Mouse (Mus musculus) heart, embryonic 12.5 days (tissue): ENCODE results near the gene Ubxn11. TPM values are rescaled to one million over a fixed set of nuclear protein-coding genes. Genes with fewer than 3 reads are reported as not detected.

Experiments
- ATAC-seq: fragments of 200-750 bp; cut with Nextera tagmentation; 2 replicates; pipeline ENCODE4 v1.8.0; 2017; ENCODE audit warnings: moderate TSS enrichment, moderate library complexity; ENCODE audit not compliant: insufficient number of reproducible peaks, low FRiP score
- H3K27ac ChIP-seq: fragments of 300-500 bp; sonication (generic); 2 replicates; pipeline ENCODE4 v1.5.1; 2016; ENCODE audit warnings: mild to moderate bottlenecking, moderate library complexity; ENCODE audit not compliant: poor library complexity, severe bottlenecking
- H3K27me3 ChIP-seq: fragments of 300-500 bp; sonication (generic); replicated peaks from 2 replicates; pipeline ENCODE4 v1.6.1; 2016; ENCODE audit warnings: mild to moderate bottlenecking, moderate library complexity
- H3K36me3 ChIP-seq: fragments of 300-500 bp; sonication (generic); 2 replicates; pipeline ENCODE4 v1.6.1; 2016; ENCODE audit warnings: mild to moderate bottlenecking, moderate library complexity
- H3K4me1 ChIP-seq: fragments of 300-500 bp; sonication (generic); replicated peaks from 2 replicates; pipeline ENCODE4 v1.6.1; 2016; ENCODE audit warnings: mild to moderate bottlenecking
- H3K4me2 ChIP-seq: fragments of 300-500 bp; sonication (generic); 2 replicates; pipeline ENCODE4 v1.6.1; 2016; ENCODE audit warnings: mild to moderate bottlenecking, moderate library complexity
- H3K4me3 ChIP-seq: fragments of 300-500 bp; sonication (generic); 2 replicates; pipeline ENCODE4 v1.5.1; 2016; ENCODE audit warnings: mild to moderate bottlenecking
- H3K9ac ChIP-seq: fragments of 300-500 bp; sonication (generic); 2 replicates; pipeline ENCODE4 v1.6.1; 2016; ENCODE audit warnings: mild to moderate bottlenecking, moderate library complexity
- H3K9me3 ChIP-seq: fragments of 300-500 bp; sonication (generic); replicated peaks from 2 replicates; pipeline ENCODE4 v1.6.1; 2016; ENCODE audit warnings: mild to moderate bottlenecking, moderate library complexity
- WGBS: fragments of 180-500 bp; shearing (Covaris S2); methylation state at CpG from one replicate; pipeline ENCODE4 v1.1.7; 2016; 5-methylcytosine and 5-hydroxymethylcytosine counted together
- polyA plus RNA-seq: library from polyadenylated mRNA; unstranded; fragments of >200 nt; fragmentation: Nextera tagmentation; extraction: Ambion mirVana; gene quantifications from 2 replicates; pipeline ENCODE4 v1.2.1, GENCODE M21; 2016

Gene Ubxn11
- polyA plus RNA-seq, 1 experiment from 2014 or later = 2.7 TPM

- H3K27me3 ChIP-seq = peaks cover 41% of the 10 kb centered on the region
- H3K4me3 ChIP-seq = no peak overlapping the region
- no peak overlapping the region for H3K27ac ChIP-seq
- H3K36me3 ChIP-seq = no peaks in the 10 kb centered on the region
- no peak overlapping the region for H3K9ac ChIP-seq
- ATAC-seq = no peak
- H3K9me3 ChIP-seq = no peaks in the 10 kb centered on the region
- no peak overlapping the region for H3K4me2 ChIP-seq
- H3K4me1 ChIP-seq = peaks cover 8% of the 10 kb centered on the region; the same call in 1 of the 2 replicates
- WGBS = 75% methylated on average over 7 of the region's 7 CpGs
These were observed 34.4 kb upstream of the Ubxn11 start for GRCm38 (mm10) chr4:134067833-134068544.

DNA sequence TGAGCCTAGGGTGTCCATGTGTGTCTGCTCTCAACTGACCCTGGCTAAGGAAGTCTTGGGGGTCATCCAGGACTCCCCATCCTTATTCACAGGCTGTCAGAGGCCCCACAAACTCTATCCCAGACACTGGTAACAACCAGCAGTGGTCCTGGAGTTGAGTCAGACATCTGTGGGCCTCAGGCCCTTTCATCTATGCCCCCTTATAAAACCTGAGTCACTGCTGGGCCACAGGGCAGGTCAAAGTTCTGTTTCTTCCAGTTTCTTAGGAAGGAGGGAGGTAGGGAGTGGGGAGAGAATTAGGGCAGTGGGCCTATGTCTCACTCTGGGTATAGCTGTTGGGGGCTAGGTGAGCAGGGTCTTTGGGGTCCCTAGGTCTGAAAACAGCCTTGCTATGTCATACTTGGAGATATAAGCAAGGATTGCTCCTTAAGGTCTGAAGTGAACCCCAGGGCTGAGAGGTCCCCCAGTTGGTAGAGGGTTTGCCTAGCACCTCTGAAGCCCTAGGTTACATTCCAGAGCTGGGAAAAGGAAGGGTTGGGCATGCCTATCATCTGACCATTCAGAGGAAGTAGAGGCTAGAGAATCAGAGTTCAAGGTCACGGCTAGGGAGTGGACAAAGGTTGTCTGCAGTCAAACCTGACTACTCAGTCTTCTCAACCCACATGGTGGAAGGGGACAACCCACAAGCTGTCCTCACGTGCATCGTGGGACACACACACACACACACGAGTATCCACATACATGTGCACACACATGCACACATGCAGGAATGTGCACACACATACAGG is 33.4 kb upstream of the Ubxn11 start:
- ATAC-seq = no peak
- Histone ChIP-seq H3K9ac (no peak overlapping the region), H3K4me1 (peaks cover 8% of the 10 kb centered on the region; the same call in 1 of the 2 replicates), H3K27ac (no peak overlapping the region), H3K27me3 (peaks cover 40% of the 10 kb centered on the region), H3K4me2 (no peak overlapping the region), H3K36me3 (no peaks in the 10 kb centered on the region), H3K4me3 (no peak overlapping the region), H3K9me3 (no peaks in the 10 kb centered on the region)
- WGBS = 82% methylated on average over 4 of the region's 4 CpGs

DNA sequence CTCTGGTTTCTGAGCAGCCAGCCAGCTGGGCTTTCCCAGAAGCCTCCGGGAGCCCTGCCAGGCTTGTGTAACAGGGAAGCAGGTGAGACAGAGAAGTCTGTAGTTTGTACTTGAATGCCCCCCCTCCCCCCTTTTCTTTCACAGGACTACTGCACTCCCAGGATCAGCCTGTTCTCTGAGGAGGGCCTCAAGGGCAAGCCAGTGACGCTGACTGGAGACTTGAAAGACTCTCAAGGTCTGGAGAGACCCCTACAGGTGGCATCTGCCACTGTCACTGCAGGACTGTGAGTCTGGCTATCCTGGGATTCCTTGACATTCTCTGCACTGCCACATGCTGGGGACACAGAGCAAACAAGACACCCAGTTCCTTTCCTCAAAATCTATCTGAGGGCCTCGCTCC is 23.7 kb upstream of the Ubxn11 start:
- WGBS = 29% methylated on average over 3 of the region's 3 CpGs
- Histone ChIP-seq H3K27ac (no peak overlapping the region), H3K4me3 (no peak overlapping the region), H3K9me3 (no peaks in the 10 kb centered on the region), H3K4me1 (peaks cover 12% of the 10 kb centered on the region), H3K27me3 (peaks cover 38% of the 10 kb centered on the region), H3K36me3 (no peaks in the 10 kb centered on the region), H3K4me2 (no peak overlapping the region), H3K9ac (no peak overlapping the region)
- ATAC-seq = 0 out of 2 replicates have a peak, but pooled peaks have one; percentile 34

GRCm38 (mm10) chr4:134080674-134081073 is 21.7 kb upstream of the Ubxn11 start:
- Histone ChIP-seq H3K4me1 (peaks cover 12% of the 10 kb centered on the region), H3K36me3 (no peaks in the 10 kb centered on the region), H3K4me3 (no peak overlapping the region), H3K9ac (no peak overlapping the region), H3K27me3 (peaks cover 32% of the 10 kb centered on the region), H3K27ac (no peak overlapping the region), H3K9me3 (0 out of 2 replicates have a peak, but pooled peaks cover 2% of the 10 kb centered on the region), H3K4me2 (no peak overlapping the region)
- 82% methylated on average over 4 of the region's 4 CpGs for WGBS
- no peak for ATAC-seq

- under 1% methylated on average over 41 of the region's 41 CpGs for WGBS
- peak overlapping the region; percentile 46 for H3K4me3 ChIP-seq
- H3K27me3 ChIP-seq = peaks cover 32% of the 10 kb centered on the region
- peak overlapping the region; percentile 90 for H3K4me2 ChIP-seq
- 0 out of 2 replicates have a peak, but pooled peaks cover 2% of the 10 kb centered on the region for H3K9me3 ChIP-seq
- peak; percentile 83 for ATAC-seq
- peaks cover 12% of the 10 kb centered on the region for H3K4me1 ChIP-seq
- no peak overlapping the region for H3K27ac ChIP-seq
- peak overlapping the region; percentile 32 for H3K9ac ChIP-seq
- no peaks in the 10 kb centered on the region for H3K36me3 ChIP-seq
These were observed 20.5 kb upstream of the Ubxn11 start for GRCm38 (mm10) chr4:134081730-134082386.

DNA sequence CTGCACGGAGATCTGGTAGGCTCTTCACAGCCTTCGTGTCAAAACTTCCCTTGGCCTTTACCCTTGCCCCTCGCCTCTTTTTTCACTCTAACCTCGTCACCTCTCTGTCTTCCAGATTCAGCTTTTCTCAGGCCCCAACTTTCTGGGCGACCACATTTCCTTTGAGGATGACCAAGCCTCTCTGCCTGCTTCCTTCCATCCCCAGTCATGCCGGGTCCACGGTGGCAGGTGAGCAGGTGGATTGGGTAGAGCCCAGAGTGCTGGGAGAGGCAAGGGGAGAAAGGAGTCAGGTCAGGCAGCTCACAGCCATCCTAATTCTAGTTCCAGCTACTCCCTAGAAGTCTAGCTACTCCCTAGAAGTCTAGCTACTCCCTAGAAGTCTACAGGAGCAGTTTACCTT is 19.9 kb upstream of the Ubxn11 start:
- Histone ChIP-seq H3K4me1 (peaks cover 12% of the 10 kb centered on the region), H3K4me3 (peak overlapping the region; percentile 46), H3K9ac (peak overlapping the region; percentile 32; the same call in 1 of the 2 replicates), H3K27me3 (peaks cover 32% of the 10 kb centered on the region), H3K36me3 (no peaks in the 10 kb centered on the region), H3K4me2 (peak overlapping the region; percentile 90), H3K27ac (no peak overlapping the region), H3K9me3 (0 out of 2 replicates have a peak, but pooled peaks cover 2% of the 10 kb centered on the region)
- 24% methylated on average over 7 of the region's 7 CpGs for WGBS
- ATAC-seq = no peak

DNA sequence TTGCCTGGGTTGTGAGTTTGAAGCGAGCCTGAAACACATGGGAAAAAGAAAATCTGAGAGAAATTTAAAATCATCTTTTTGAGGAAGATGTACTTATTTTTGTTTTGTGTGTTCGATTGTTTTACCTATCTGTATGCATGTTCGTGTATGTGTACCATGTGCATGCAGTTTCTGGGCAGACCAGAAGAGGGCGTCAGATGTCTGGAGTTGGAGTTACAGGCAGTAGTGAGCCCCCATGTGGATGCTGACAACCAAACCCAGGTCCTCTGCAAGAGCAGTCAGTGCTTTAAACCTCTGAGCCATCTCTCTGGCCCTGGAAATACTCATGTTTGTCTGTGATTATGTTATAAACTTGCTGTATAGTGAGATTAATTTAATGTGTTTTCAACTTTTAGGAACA is 17.4 kb upstream of the Ubxn11 start:
- H3K27me3 ChIP-seq = peaks cover 31% of the 10 kb centered on the region
- H3K9ac ChIP-seq = no peak overlapping the region
- H3K27ac ChIP-seq = no peak overlapping the region
- 0 out of 2 replicates have a peak, but pooled peaks cover 2% of the 10 kb centered on the region for H3K9me3 ChIP-seq
- no peaks in the 10 kb centered on the region for H3K36me3 ChIP-seq
- ATAC-seq = no peak
- no peak overlapping the region for H3K4me3 ChIP-seq
- 83% methylated on average over 4 of the region's 4 CpGs for WGBS
- peaks cover 12% of the 10 kb centered on the region for H3K4me1 ChIP-seq
- no peak overlapping the region for H3K4me2 ChIP-seq

DNA sequence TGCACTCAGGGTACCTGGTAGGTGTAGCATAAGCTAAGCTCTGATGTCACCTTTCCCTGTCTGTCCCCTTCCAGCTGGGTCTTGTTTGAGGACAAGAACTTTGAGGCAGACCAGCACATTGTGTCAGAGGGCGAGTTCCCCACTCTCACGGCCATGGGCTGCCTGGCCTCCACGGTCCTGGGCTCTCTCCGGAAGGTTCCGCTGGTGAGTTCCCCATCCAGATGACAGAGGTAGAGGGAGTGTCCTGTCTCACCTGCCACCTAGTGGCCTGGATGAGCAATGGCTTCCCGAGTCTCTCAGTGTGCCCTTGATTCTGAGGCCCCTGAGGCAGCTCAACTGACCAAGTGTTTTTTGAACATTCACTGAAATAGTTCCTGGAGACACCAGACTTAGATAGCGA is 15.0 kb upstream of the Ubxn11 start:
- Histone ChIP-seq H3K4me1 (peaks cover 1% of the 10 kb centered on the region; the same call in 1 of the 2 replicates), H3K36me3 (no peaks in the 10 kb centered on the region), H3K27me3 (0 out of 2 replicates have a peak, but pooled peaks cover 9% of the 10 kb centered on the region), H3K4me2 (no peak overlapping the region), H3K27ac (no peak overlapping the region), H3K9ac (no peak overlapping the region), H3K9me3 (0 out of 2 replicates have a peak, but pooled peaks cover 2% of the 10 kb centered on the region), H3K4me3 (no peak overlapping the region)
- ATAC-seq = peak; percentile 55; the same call in 1 of the 2 replicates
- WGBS = 33% methylated on average over 7 of the region's 7 CpGs

DNA sequence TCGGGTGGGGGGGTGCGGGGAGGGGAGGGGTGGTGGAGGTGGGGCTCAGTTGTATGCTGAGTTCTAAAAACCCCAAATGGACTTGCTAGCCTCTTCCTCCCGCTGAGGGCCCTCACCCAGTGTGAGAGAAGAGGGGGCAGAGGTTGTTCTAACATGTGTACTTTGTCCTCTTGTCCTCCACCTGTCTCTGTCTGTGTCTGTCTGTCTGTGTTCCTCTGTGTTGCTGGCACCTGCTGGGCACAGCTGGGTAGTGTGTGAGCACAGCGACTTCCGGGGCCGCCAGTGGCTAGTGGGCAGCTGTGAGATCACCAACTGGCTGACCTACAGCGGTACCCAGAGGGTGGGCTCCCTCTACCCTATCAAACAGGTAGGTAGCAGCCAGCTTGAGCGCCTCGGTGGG is 13.3 kb upstream of the Ubxn11 start:
- no peak overlapping the region for H3K27ac ChIP-seq
- H3K9me3 ChIP-seq = 0 out of 2 replicates have a peak, but pooled peaks cover 2% of the 10 kb centered on the region
- 75% methylated on average over 9 of the region's 9 CpGs for WGBS
- no peaks in the 10 kb centered on the region for H3K36me3 ChIP-seq
- ATAC-seq = no peak
- no peak overlapping the region for H3K9ac ChIP-seq
- no peaks in the 10 kb centered on the region for H3K27me3 ChIP-seq
- no peaks in the 10 kb centered on the region for H3K4me1 ChIP-seq
- no peak overlapping the region for H3K4me3 ChIP-seq
- H3K4me2 ChIP-seq = no peak overlapping the region

DNA sequence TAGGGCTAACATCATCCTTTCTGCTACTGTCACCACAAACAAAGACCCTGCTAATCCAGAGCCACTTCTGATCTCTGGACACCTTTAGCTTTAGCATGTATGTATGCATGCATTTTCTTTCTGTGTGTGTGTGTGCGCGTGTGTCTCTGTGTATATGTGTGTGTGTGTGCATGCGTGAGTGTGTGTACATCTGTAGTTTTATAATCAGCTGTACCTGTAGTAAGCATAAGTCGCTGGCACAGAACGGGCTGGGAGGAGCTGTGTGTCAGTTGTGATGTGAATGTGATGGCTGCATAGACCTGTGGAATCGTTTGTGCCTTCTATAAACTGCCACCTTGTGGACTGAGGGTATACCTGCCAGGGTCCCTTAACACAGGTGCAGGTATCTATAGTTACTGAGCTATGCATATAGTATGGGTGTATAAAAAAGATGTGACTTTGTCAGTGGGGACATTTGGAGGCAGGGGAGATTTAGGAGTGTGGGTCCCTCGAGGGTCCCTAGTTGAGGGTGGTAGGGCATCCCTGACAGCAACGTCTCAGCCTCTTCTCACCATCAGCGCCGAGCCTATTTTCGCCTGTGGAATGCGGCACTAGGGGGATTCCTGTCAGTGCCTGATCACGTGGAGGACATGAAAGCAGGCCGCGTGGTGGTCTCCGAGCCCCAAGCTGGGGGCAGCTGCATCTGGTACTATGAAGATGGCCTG is 11.7 kb upstream of the Ubxn11 start:
- H3K4me1 ChIP-seq = no peaks in the 10 kb centered on the region
- ATAC-seq = no peak
- H3K27me3 ChIP-seq = no peaks in the 10 kb centered on the region
- WGBS = 56% methylated on average over 16 of the region's 16 CpGs
- H3K9ac ChIP-seq = no peak overlapping the region
- H3K36me3 ChIP-seq = no peaks in the 10 kb centered on the region
- H3K4me3 ChIP-seq = no peak overlapping the region
- no peak overlapping the region for H3K27ac ChIP-seq
- no peak overlapping the region for H3K4me2 ChIP-seq
- no peaks in the 10 kb centered on the region for H3K9me3 ChIP-seq
